Mouse (Mus musculus) CH12.LX (cell line): ENCODE data around the gene Plau.

Experiments
- CTCF ChIP-seq, 2 experiments: IDR thresholded peaks in 1 of 2; conservative IDR thresholded peaks in 1 of 2; 2 replicates each; pipeline ENCODE4 v1.5.1; 2011 to 2012; ENCODE audit warnings: low read depth in 2 of 2, low read length in 2 of 2, improper control_type of control experiment in 1 of 2, inconsistent platforms in 1 of 2, mild to moderate bottlenecking in 1 of 2, moderate library complexity in 1 of 2
- EP300 ChIP-seq: IDR thresholded peaks from 2 replicates; pipeline ENCODE4 v1.6.1; 2011; ENCODE audit warnings: low read length, improper control_type of control experiment
- POLR2A ChIP-seq: IDR thresholded peaks from 2 replicates; pipeline ENCODE4 v1.6.1; 2011; ENCODE audit warnings: low read depth, mild to moderate bottlenecking, improper control_type of control experiment, low read length

DNA sequence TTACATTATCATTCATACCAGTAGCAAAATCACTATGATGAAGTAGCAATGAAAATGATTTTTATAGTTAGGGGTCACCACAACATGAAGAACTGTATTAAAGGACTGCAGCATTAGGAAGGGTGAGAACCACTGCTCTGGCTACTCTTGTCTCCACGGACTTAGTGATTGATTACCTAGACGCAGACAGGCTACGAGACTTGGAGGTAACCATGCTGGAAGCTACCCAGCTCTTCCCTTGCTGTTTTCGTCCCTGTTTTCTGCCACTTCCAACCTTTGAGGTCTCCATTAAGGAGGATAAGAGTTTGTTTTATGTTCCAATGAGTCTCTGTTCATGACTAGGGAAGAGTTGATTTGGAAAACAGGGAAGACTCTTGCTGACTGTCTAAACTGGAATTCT, 27.7 kb downstream of the Plau start:
- TF ChIP-seq CTCF (conservative IDR thresholded peaks at IDR 0.05 in 1 of 2, IDR thresholded peaks at IDR 0.05 in 1 of 2; ENCODE audit: low read depth in 2 of 2, low read length in 2 of 2) (no peak), EP300 (no peak), POLR2A (no peak)
